Mouse (Mus musculus) thymus, adult 2 months (tissue): Measurements from ENCODE around the gene Ampd1.

Source experiments
- CTCF ChIP-seq: fragments of 200-500 bp; IDR thresholded peaks from 2 replicates; pipeline ENCODE4 v1.5.1; 2012; ENCODE audit warnings: mild to moderate bottlenecking, control low read depth, low read length, moderate library complexity, borderline replicate concordance; ENCODE audit not compliant: control insufficient read depth, poor library complexity, insufficient read depth; ENCODE audit errors: extremely low read depth
- POLR2A ChIP-seq: fragments of 200-500 bp; IDR thresholded peaks from 2 replicates; pipeline ENCODE4 v1.6.1; 2012; ENCODE audit warnings: mild to moderate bottlenecking, low read length, control low read depth, moderate library complexity; ENCODE audit not compliant: control insufficient read depth, poor library complexity, insufficient read depth; ENCODE audit errors: extremely low read depth

DNA sequence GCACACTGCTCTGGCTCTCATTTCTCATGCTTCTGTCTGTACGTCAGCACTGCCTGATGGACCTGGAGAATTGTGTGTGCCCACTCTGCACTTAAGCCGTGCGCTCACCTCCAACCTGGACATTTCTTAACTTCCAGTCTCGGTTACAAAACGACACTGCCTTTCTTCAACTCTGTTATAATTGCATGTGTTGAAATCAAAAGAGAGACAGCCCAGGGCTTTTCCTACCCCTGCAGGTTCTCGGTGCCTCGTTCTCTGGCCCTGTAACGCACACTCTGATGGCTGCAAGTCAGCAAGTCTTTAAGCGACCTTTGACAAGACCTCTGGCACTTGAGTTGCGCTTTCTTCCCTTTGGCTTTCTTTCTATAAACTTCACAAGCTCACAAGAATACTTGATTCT, 68.6 kb downstream of the Ampd1 start:
- TF ChIP-seq POLR2A (no peak), CTCF (no peak)
